Mouse (Mus musculus) ES-E14 (cell line): ENCODE measurements at regions not wholly inside any gene's neighbourhood (a gene's known extent, or its start where the extent isn't known, plus 50 kb on each side); places are given as distances from the start of the nearest gene placed in this dataset.

ENCODE experiments used
- HCFC1 ChIP-seq: IDR thresholded peaks from 2 replicates; pipeline ENCODE4 v1.6.1; 2012; ENCODE audit warnings: low read length, inconsistent platforms, borderline replicate concordance; ENCODE audit not compliant: insufficient read depth
- MAFK ChIP-seq: IDR thresholded peaks from 2 replicates; pipeline ENCODE4 v1.6.1; 2014; ENCODE audit warnings: mild to moderate bottlenecking, low read depth, low read length, inconsistent platforms; ENCODE audit not compliant: insufficient read depth

GRCm38 (mm10) chr16:55540336-55541015, 242.7 kb upstream of the Zpld1 start:
- no peak for TF ChIP-seq HCFC1
- no peak for TF ChIP-seq MAFK
